Mouse (Mus musculus): ENCODE measurements around the gene Pgs1. TPM values are rescaled to one million over a fixed set of nuclear protein-coding genes. Genes with fewer than 3 reads are reported as not detected.

The Pgs1 gene
- total and polyA plus RNA-seq, 3 experiments: 10.0 to 37.6 (median 17.6) TPM

DNA sequence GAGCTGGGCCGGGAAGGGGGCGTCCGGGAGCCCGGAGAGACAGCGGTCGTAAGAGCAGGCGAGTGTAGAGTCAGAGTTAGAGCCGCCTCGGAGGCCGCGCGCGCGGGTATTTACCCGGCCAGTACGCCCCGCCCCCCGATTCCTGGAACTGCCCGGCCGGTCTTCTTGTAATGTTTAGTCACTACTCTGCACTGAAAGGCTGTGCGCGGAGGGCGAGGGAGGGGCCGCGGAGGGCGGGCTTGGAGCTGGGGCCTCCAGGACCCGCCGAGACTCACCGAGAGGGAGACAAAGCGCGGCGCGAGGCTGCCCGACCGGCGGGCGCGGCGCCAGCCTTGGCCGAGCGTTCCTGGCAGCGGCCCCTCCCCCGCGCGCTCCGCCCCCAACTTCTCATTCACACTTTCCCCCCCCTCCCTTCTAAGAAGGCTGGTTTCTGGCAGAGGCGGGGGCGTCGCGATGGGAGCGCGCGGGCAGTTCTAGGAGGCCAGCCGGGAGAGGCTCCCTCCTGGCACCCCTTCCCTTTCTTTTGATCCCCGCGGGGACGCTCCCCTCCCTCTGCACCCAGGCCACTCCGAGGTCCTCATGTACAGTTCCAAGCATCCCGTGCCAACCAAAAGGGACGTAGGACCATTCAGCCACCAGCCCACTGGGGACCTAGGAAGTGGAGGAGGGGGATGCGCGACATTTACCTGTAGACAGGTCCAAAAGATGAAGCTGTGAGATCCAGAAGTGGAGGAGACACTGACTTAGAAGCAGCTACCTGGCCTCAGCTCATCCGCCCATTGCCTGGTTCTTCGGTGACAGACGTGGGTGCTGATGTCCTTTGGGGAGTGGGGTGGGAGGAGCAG, 16.8 kb upstream of the Pgs1 start:
- Histone ChIP-seq H3K4me1 (ENCODE audit: insufficient read depth, low read depth, low read length) (peaks cover 54% of the 10 kb centered on the region), H3K27me3 (ENCODE audit: insufficient read depth, low read length) (peaks cover 56% of the 10 kb centered on the region), H3K9me3 (replicated peaks) (peaks cover 9% of the 10 kb centered on the region), H3K36me3 (replicated peaks) (peaks cover 26% of the 10 kb centered on the region), H3K4me3 (ENCODE audit: low read depth, low read length) (peak overlapping the region; percentile 74)
- ATAC-seq (ENCODE audit: extremely low read depth, insufficient number of reproducible peaks, low FRiP score, poor library complexity, severe bottlenecking): peak; percentile 79
- TF ChIP-seq CTCF (IDR thresholded peaks at IDR 0.05; ENCODE audit: low read depth, low read length) (no peak), GATA1 (IDR thresholded peaks at IDR 0.05; ENCODE audit: borderline replicate concordance, low read length) (no peak), TAL1 (conservative IDR thresholded peaks at IDR 0.05; ENCODE audit: low read depth, low read length) (no peak), POLR2AphosphoS5 (IDR thresholded peaks at IDR 0.05; ENCODE audit: insufficient replicate concordance, low read depth, low read length) (no peak), GATA2 (IDR thresholded peaks at IDR 0.05; ENCODE audit: borderline replicate concordance, low read depth, low read length) (no peak)
- DNase-seq (ENCODE audit: low spot score): peak; percentile 98

DNA sequence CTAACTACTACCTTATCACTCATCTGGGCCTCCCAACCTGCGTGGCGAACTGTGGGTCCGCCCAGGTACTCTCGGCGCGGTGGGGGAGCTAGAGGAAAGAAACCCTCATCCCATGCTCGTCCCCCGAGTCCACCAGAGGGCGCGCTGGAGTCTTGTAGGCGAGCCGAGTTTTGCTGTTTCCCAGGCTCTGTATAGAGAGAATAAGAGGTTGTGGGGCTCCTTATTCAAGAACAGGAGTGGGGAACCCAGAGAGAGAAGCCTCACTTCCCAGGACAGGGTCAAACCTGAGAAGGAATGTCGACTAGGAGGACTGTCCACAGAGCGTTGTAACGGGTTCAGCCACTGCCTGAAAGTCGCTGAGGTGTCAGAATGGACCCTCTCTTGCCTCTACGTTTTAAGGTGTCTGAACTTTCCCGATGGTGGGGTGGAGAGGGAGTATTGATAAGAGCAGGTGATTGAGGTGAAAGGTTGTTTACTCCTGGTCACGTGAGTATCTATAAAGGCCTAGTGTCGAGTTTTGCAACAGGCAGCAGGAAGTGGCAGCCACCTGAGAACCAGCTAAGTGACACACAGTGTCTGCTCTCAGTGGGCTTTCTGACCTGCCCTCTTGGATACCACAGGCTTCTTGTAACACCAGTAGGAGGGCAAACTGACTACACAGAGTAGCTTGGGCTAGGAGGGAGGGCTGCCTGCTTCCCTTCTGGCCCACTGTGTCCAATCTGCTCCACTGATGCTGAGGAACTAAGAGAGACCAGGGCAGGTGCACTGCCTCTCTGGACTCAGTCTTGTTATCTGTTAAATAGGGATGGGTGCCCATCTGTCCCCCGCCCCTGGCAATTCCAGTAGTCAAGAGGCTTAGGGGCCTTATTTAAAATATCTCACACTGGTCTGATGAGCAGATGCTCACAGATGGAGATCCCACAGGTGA, 15.9 kb upstream of the Pgs1 start, which contains the start of gene Socs3:
Gene Socs3, minus strand, starts transcription at position 103 of the 928 bp plus-strand sequence.
- H3K27me3 ChIP-seq (ENCODE audit: insufficient read depth, low read length): peaks cover 64% of the 10 kb centered on the region
- H3K36me3 ChIP-seq (replicated peaks): peaks cover 26% of the 10 kb centered on the region
- peak; percentile 51; the same call in 1 of the 2 replicates for ATAC-seq (ENCODE audit: extremely low read depth, insufficient number of reproducible peaks, low FRiP score, poor library complexity, severe bottlenecking)
- H3K4me1 ChIP-seq (ENCODE audit: insufficient read depth, low read depth, low read length): peaks cover 46% of the 10 kb centered on the region
- peaks cover 9% of the 10 kb centered on the region for H3K9me3 ChIP-seq (replicated peaks)
- peak within 1 kb of the TSS; percentile 74 for H3K4me3 ChIP-seq (ENCODE audit: low read depth, low read length)
- TF ChIP-seq GATA1 (IDR thresholded peaks at IDR 0.05; ENCODE audit: borderline replicate concordance, low read length) (no peak), TAL1 (conservative IDR thresholded peaks at IDR 0.05; ENCODE audit: low read depth, low read length) (no peak), GATA2 (IDR thresholded peaks at IDR 0.05; ENCODE audit: borderline replicate concordance, low read depth, low read length) (no peak), CTCF (IDR thresholded peaks at IDR 0.05; ENCODE audit: low read depth, low read length) (peak; percentile 66; the same call in 1 of the 2 replicates)
- peak; percentile 84 for DNase-seq (ENCODE audit: low spot score)

DNA sequence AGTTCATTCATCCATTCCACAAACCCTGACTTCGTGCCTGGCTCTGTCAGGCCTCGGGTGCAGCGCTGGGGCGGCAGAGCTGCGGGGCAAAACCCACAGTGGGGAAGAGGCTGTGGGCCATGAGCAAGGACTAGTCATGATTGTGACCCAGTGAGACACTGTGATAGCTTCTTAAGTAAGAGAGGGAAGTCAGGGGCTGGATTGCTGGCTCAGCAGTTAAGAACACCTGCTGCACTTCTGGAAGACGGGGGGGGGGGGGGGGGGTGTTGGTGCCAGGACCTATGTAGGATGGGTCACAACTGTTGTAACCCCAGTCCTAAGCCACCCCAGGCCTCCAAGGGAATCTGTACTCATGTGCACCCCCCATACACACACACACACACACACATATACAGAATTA, 15.0 kb upstream of the Pgs1 start:
- H3K36me3 ChIP-seq (replicated peaks): peaks cover 20% of the 10 kb centered on the region
- no peak overlapping the region for H3K4me3 ChIP-seq (ENCODE audit: low read depth, low read length)
- ATAC-seq (ENCODE audit: extremely low read depth, insufficient number of reproducible peaks, low FRiP score, poor library complexity, severe bottlenecking): no peak
- peaks cover 9% of the 10 kb centered on the region for H3K9me3 ChIP-seq (replicated peaks)
- H3K4me1 ChIP-seq (ENCODE audit: insufficient read depth, low read depth, low read length): peaks cover 40% of the 10 kb centered on the region
- peaks cover 66% of the 10 kb centered on the region for H3K27me3 ChIP-seq (ENCODE audit: insufficient read depth, low read length)
- DNase-seq (ENCODE audit: low spot score): no peak
- TF ChIP-seq TAL1 (conservative IDR thresholded peaks at IDR 0.05; ENCODE audit: low read depth, low read length): no peak
- TF ChIP-seq POLR2AphosphoS5 (IDR thresholded peaks at IDR 0.05; ENCODE audit: insufficient replicate concordance, low read depth, low read length): no peak
- TF ChIP-seq GATA1 (IDR thresholded peaks at IDR 0.05; ENCODE audit: borderline replicate concordance, low read length): no peak
- TF ChIP-seq GATA2 (IDR thresholded peaks at IDR 0.05; ENCODE audit: borderline replicate concordance, low read depth, low read length): no peak
- no peak for TF ChIP-seq CTCF (IDR thresholded peaks at IDR 0.05; ENCODE audit: low read depth, low read length)

GRCm38 (mm10) chr11:117971646-117972242, 14.3 kb upstream of the Pgs1 start:
- Histone ChIP-seq H3K9me3 (replicated peaks) (peaks cover 9% of the 10 kb centered on the region), H3K4me3 (ENCODE audit: low read depth, low read length) (no peak overlapping the region), H3K36me3 (replicated peaks) (peaks cover 14% of the 10 kb centered on the region), H3K27me3 (ENCODE audit: insufficient read depth, low read length) (peaks cover 69% of the 10 kb centered on the region), H3K4me1 (ENCODE audit: insufficient read depth, low read depth, low read length) (peaks cover 33% of the 10 kb centered on the region)
- ATAC-seq (ENCODE audit: extremely low read depth, insufficient number of reproducible peaks, low FRiP score, poor library complexity, severe bottlenecking) (no peak), DNase-seq (ENCODE audit: low spot score) (no peak)
- TF ChIP-seq TAL1 (conservative IDR thresholded peaks at IDR 0.05; ENCODE audit: low read depth, low read length) (no peak), CTCF (IDR thresholded peaks at IDR 0.05; ENCODE audit: low read depth, low read length) (no peak), GATA2 (IDR thresholded peaks at IDR 0.05; ENCODE audit: borderline replicate concordance, low read depth, low read length) (no peak), GATA1 (IDR thresholded peaks at IDR 0.05; ENCODE audit: borderline replicate concordance, low read length) (no peak), POLR2AphosphoS5 (IDR thresholded peaks at IDR 0.05; ENCODE audit: insufficient replicate concordance, low read depth, low read length) (no peak)

DNA sequence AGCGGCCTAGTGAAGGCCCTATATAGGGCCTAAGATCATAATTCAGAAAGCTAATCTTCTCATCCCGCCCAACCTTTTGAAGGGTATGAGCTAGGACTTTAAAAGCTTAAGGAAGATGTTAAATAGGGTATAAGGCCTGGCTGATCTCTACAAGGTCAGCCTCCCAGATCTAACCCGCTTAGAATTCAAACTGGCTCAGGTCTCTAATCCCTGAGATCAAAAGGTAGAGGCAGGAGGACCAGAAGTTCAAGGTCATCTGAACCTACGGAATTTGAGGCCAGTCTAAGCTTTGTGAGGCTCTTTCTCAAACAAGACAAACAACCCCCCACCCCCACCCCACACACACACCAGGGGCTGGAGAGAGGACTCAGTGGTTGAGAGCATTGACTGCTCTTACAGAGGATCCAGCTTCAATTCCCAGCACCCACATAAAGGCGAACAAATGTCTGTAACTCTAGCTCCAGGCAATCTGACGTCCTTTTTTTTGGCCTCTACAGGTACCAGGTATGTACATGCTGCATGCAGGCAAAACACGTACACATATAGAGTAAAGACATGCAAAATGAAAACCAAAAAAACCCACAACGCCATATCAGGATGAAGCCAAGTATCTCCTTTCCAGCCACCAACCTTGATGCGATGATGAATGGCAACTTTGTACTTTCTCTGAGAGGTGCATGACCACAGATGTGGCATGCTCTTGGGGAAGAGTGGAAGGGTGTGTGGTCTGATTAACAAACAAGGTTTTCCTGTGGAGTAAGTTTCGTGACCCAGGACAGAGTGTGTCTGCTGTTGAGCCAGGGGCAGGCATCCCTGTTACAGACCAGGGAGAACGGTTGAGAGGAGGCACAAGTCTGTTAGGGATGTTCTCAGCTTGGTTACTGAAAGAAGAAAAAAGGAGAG, 13.2 kb upstream of the Pgs1 start:
- TF ChIP-seq POLR2AphosphoS5 (IDR thresholded peaks at IDR 0.05; ENCODE audit: insufficient replicate concordance, low read depth, low read length) (no peak), CTCF (IDR thresholded peaks at IDR 0.05; ENCODE audit: low read depth, low read length) (no peak), TAL1 (conservative IDR thresholded peaks at IDR 0.05; ENCODE audit: low read depth, low read length) (no peak), GATA1 (IDR thresholded peaks at IDR 0.05; ENCODE audit: borderline replicate concordance, low read length) (no peak), GATA2 (IDR thresholded peaks at IDR 0.05; ENCODE audit: borderline replicate concordance, low read depth, low read length) (no peak)
- Histone ChIP-seq H3K9me3 (replicated peaks) (peaks cover 4% of the 10 kb centered on the region), H3K4me1 (ENCODE audit: insufficient read depth, low read depth, low read length) (peaks cover 24% of the 10 kb centered on the region), H3K4me3 (ENCODE audit: low read depth, low read length) (no peak overlapping the region), H3K36me3 (replicated peaks) (peaks cover 3% of the 10 kb centered on the region), H3K27me3 (ENCODE audit: insufficient read depth, low read length) (peaks cover 66% of the 10 kb centered on the region)
- ATAC-seq (ENCODE audit: extremely low read depth, insufficient number of reproducible peaks, low FRiP score, poor library complexity, severe bottlenecking): no peak
- no peak for DNase-seq (ENCODE audit: low spot score)
